Mouse (Mus musculus) stomach, postnatal 0 days (tissue): ENCODE measurements at regions not wholly inside any gene's neighbourhood (a gene's known extent, or its start where the extent isn't known, plus 50 kb on each side); places are given as distances from the start of the nearest gene placed in this dataset.

ENCODE experiments used
- CTCF ChIP-seq: IDR thresholded peaks from 2 replicates; pipeline ENCODE4 v1.5.1; 2016; ENCODE audit warnings: antibody characterized with exemption, low read depth, mild to moderate bottlenecking, moderate library complexity
- EP300 ChIP-seq: optimal IDR thresholded peaks from 2 replicates; pipeline ENCODE3; 2016; ENCODE audit warnings: antibody characterized with exemption

DNA sequence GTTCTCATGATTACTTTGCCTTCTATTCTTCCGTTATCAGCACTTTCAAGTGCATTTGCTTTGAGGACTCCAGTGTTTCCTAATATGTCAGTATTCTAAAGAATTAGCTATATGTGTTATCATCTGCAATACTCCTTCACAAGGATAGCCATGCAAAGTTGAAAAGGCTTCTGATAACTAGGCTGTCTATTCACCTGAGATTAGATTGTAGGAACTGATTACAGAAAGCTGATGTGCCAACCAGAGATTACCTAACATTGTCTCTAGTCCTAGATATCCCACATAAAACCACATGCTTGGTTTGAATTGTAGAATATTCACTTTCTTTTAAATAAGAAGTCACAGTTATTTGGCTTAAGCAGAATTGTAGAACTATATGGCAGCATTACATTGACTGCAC lies 800.1 kb upstream of the Cntn5 start:
- no peak for TF ChIP-seq CTCF
- no peak for TF ChIP-seq EP300
